12 mouse cellular contexts compared by ENCODE assay signal in the genomic region with DNA sequence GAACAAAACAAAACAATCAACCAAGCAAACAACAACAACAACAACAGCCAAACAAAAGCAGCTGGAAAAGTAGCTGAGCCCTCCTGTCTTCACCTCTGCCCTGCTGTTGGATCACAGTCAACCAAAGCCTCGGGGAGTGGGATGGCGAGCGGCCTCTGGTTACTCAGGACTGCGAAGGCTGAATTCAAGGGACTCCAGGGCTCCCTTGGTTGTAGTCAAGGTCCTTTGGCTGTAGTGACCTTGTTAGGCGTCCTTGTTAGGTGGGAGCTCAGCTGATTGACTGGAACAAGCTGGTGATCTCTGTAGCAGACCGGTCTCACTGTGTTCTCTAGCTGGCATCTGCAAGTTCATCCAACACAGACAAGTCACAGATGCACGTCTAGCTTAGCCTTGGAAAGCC.
"Had no signal": no experiment of that assay in that cellular context is flagged by ENCODE, and none has a peak within 500 bp of the region (broad histone marks: within the 10 kb centered on the region; RNA-seq: fewer than 3 reads in every experiment).

No protein-coding gene starts in this region.

- H3K9ac ChIP-seq: liver, embryonic 15.5 days; neural tube, embryonic 12.5 days had no signal

- H3K4me3 ChIP-seq: layer of hippocampus, adult 2 months; limb, embryonic 10.5 days; liver, embryonic 15.5 days; neural tube, embryonic 12.5 days had no signal

- H3K27me3 ChIP-seq: liver, embryonic 15.5 days; neural tube, embryonic 12.5 days had no signal

- H3K4me2 ChIP-seq: liver, embryonic 11.5 days; liver, embryonic 15.5 days; neural tube, embryonic 12.5 days had no signal

- ATAC-seq: intestine, postnatal 0 days; lung, postnatal 0 days had no signal

- DNase-seq: kidney, postnatal 4 days; lung, adult 2 months; lung, postnatal 36 days; midbrain, embryonic 14.5 days; thymus, postnatal 4 days had no signal

- H3K36me3 ChIP-seq: liver, embryonic 15.5 days had no signal

- H3K4me1 ChIP-seq: limb, embryonic 10.5 days; liver, embryonic 15.5 days; neural tube, embryonic 12.5 days had no signal

- H3K9me3 ChIP-seq: limb, embryonic 10.5 days; liver, embryonic 15.5 days; neural tube, embryonic 12.5 days had no signal

- H3K27ac ChIP-seq: layer of hippocampus, adult 2 months; limb, embryonic 10.5 days; liver, embryonic 15.5 days; neural tube, embryonic 12.5 days had no signal
